Mouse (Mus musculus) spleen, postnatal 14 days (tissue): ENCODE results near the gene B4galnt1.

Experiments used
- DNase-seq, 2 experiments: peaks; one replicate each; pipeline ENCODE4 v3.0.0; 2021 to 2022; ENCODE audit warnings: low spot score in 2 of 2

Gene B4galnt1

DNA sequence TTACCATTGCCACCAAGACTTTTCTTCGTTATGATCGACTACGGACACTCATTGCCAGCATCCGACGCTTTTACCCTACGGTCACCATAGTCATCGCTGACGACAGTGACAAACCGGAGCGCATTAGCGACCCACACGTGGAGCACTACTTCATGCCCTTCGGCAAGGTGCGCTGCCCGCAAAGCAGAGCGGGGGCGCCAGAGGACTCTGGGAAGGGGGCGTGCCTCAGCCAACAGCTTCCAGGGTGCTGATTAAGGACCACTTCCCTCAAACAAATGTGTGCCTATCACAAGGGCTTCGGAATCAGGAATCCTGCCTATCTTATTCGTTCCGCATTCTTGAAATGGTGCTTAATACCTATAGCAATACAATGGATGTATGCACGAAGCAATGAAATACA, 5.0 kb downstream of the B4galnt1 start:
- DNase-seq: peak in 1 of 2 experiments; percentile 19

DNA sequence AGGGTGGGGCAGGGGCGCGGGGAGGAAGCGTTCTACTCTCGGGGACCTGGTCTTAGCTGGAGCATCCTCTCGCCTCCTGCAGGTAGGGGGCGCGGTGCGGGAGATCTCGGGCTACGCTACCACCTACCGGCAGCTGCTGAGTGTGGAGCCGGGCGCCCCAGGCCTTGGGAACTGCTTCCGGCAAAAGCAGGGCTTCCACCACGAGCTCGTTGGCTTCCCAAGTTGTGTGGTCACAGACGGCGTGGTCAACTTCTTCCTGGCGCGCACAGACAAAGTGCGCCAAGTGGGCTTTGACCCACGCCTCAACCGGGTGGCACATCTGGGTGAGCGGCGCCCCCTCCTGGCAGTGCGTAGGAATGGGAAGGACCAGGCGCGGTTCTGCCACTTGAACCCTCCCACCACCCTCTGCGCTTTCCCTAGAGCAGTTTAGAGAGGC, 5.8 kb downstream of the B4galnt1 start:
- peak; percentile 65 to 79 for DNase-seq

DNA sequence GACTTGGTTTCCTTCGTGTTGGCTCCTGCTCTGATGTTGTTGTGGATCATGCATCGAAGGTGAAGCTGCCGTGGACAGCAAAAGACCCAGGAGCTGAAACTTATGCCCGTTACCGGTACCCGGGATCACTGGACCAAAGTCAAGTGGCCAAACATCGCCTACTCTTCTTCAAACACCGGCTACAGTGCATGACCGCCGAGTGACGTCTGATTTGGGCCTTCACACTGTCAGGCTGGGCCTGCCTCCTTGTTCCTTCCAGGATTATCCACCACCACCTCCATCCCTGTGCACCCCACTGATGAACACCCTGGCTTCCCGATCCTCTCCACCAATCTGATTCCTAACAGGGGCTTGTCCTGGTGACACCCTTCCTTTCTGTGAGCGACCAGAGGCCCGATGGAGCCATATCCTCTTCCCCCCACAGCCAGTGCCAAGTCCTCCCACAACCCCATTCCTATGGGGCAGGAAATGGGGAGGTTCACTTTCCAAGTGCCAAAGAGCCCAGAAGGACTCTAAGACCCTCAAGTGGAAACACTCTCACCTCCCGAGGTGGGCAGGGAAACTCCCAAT, 6.7 kb downstream of the B4galnt1 start:
- peak in 1 of 2 experiments; percentile 6 for DNase-seq

DNA sequence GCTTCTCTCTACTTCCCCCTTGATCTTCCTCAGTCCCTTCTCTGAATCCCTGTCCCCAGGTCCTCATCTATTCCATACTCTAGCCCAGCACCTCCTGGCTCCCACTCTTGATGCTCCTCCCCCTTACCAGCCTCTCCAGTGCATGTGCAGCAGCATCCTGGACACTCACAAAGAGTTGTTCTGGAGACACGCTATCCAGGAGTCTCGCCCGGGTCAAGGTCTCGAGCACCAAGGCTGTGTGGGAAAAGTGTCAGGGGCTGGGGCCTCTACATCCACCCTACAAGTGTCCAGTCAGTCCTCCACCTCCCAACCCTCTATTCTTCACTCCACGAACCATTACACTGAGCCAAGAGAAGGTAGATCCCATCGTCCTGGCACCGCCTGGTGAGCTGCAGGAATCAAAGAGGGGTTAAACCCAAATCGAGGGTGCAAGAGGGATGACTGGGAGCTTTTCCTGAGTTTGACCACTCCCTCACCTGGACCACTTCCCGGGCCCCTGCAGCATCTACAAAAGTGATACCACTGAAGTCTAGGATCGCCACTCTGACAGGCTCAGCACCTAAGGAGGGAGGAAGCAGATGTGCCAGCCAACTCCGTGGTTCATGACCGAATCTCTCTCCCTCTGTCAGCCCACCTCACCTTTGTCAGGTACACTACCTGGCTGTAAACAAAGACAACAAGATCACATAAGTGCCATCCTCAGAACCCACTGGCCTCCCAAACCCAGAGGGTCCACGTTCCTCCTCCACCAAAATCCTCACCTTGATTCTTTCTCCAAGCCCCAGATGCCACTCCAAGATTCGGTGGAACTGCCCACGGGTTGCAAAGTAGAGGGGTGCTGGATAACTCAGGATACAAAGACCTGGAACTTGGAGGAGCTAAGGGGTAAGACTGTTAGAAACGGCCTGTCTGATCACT, 8.4 kb downstream of the B4galnt1 start:
- no peak for DNase-seq

DNA sequence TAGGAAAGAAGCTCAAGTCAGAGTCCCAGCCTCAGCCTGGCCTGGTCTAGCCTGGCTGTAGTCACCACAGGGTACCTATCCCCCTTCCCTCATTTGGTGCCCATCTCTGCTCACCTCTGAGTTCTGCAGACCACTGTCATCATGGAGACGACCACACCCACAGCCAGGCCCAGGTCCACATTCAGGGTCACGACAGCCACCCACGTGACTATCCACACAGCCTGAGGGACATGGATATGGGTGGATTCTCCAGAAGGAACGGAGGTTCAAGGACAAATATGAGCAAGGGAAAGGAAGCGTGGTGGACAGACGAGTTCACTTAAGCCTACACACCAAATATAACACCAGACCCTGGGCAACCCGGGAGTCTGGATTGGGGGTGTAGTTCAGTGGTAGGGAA, 9.1 kb downstream of the B4galnt1 start:
- DNase-seq: no peak

DNA sequence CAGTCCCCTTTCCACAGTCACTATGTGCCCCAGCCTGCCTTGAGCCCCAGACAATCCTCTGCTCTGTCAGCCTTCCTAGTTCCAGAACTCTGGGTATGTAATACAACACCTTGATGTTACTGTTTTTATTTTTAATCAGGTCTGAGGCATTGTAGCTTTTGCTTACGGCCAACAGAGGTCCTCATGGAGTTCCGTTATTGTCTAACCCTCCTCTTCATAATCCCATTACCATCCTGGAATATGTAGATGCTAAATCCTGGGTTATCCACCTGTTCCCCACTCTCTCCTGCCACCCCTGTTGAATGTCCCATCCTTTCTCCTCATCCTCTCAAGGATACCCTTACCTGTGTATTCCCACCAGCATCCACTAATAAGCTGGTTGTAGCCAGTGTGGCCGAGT, 11.2 kb downstream of the B4galnt1 start:
- DNase-seq: no peak

DNA sequence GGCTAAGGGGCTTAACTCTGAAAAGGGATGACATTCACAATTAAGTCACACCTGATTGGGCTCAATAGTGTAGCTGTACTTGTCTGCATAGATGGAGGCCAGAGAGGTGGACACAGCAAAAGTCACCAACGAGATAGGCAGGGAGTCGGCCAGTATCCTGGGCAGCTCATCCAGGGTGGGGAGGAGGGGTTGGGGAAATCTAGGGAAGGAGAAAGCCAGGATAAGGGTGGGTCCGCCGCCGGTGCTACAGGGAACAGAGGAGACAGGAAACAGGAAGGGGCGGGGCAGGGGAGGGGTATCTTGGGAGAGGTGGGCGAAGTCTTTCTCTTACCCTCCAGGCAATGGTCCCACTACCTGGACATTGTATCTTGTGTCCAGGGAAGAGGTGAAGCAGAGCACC, 11.7 kb downstream of the B4galnt1 start:
- no peak for DNase-seq

DNA sequence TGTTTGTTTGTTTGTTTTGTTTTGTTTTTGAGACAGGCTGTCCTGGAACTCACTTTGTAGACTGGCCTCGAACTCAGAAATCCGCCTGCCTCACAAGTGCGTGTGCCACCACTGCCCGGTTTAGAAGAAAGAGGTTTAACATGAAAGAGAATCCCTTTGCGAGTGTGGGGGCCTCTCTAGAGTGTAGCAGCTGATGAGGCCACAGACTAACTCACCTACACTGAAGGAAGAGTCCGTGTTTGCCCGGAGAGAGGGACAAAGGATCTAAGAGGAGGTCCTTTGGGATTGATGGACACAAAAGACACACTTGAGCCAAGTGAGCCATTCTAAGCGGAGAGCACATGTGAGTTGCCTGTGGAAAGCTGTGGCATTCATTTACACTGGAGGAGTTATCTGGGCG, 12.2 kb downstream of the B4galnt1 start:
- no peak for DNase-seq

DNA sequence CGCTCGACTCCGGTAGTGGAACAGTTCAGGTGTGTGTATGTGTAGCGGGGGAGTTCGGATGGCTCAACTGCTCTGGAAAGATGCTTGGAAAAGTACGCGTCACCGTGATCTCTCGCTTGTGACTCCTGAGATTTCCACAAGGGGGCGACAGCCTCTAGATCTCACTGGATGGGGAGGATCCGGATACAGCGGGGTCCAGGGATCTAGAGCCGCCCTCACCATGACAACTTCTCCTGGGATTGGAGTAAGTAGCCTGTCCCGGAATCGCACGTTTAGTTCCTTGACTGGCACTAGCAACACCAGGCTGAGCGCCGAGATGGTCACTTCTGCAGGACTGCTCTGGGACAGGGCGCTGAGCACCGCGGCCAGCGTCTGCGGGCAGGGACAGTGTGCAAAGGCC, 12.7 kb downstream of the B4galnt1 start:
- DNase-seq: peak in 1 of 2 experiments; percentile 50

DNA sequence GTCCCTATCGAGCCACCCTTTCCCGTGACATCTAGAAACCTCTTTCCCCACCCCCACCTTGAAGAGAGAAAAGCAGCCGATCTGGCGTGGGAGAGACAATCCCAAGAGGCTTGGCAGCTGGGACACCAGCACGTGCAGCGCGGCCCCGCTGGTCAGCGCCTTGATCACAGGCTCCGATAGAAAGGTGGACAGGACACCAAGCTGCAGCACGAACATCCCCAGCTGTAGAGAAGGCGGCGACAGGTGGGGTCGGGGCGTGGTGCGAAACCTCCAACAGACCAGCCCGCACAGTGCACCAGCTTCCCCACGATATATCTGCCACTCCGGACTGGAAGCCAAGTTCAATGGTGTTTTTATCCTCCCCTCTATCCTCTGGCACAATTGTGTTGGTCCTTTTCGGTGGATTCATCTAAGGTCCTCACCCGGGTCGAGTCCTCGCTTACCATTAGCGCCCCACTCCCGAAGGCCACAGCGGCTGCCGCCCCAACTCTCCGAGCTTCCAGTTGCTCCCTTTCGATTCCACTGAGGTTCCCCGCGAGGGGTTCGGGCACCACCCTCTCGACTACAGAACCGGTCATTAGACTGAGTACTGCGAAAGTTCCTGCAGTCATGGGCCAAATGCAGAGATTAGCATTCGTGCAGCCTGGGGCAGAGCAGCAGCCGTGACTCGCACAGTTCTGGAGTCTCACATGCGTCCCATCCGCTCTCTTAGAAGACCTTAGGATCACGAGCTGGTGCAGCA, 13.4 kb downstream of the B4galnt1 start:
- DNase-seq: no peak

DNA sequence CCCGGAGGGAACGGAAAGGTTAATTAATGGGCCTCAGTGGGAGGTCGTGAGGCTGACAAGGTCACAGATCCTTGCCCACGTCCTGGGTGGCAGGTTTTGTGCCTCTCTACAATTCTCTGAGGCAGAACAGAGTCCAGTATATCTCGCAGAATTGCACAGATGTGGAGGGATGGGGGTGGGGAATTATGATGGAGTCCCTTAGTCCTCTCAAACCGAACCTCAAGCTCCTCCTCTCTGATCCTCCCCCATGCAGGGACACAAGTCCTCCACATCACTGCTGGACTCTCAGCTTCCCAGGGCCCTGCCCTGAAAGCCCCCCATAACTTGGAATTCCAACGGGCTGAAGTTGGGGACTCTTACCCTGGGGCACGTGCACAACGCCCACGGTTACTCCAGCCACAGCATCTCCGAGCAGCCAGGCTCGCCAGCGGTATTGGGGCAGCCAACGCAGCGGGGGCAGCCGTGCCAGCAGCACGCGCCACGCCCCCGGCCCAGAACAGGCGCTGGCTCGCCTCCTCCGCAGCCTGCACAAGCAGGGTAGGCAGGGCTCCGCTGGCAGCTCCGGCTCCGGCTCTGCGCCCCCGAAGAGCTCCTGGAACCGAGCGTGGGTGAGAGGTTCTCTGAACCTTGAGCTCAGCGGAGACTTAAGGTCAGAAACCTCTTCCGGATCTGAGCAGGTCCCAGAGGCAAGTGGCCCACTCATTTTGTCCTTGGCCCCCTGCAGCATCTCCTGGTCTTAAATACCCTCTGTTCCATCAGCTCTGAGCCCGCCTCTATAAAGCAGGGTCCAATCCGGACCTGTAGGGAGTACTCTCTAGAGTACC, 15.1 kb downstream of the B4galnt1 start, which contains the start of gene Slc26a10:
Gene Slc26a10, minus strand, starts transcription at position 775 of the 824 bp plus-strand sequence.
- DNase-seq: no peak

DNA sequence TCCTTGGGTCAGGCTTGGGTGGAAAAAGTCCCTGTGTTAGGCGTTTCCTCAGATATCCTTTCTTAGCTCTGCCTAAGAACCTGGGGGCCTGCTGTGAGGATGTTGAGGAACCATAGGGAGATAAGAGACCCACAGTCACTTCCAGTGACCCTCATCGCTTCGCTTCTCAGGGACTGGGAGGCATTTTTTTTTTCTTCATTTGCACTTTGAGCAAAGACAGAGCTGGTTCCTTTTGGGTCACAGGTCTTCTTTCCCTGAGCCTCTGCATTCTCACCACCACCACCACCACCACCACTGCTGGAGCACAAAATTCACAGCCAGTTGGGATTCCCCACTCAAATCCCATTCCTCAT, 15.6 kb downstream of the B4galnt1 start:
- DNase-seq: no peak

DNA sequence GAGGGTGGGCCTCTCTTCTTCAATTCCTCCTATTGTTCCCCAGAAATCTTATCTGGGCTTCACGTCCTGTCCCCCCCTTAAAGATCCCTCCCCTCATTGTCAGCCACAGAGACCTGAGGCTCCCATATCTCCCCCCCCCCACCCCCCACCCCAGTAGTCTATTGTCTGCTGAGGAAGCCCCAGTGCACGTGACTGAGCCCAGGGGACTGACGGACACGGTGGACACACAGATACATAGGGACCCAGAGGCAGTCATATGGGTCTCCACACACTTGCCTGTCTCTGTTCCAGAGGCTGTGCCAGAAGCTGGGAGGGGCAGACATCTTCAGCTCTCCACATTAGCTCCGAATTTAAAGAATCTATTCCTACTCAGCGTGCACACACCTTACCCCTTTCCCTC, 16.5 kb downstream of the B4galnt1 start:
- no peak for DNase-seq

DNA sequence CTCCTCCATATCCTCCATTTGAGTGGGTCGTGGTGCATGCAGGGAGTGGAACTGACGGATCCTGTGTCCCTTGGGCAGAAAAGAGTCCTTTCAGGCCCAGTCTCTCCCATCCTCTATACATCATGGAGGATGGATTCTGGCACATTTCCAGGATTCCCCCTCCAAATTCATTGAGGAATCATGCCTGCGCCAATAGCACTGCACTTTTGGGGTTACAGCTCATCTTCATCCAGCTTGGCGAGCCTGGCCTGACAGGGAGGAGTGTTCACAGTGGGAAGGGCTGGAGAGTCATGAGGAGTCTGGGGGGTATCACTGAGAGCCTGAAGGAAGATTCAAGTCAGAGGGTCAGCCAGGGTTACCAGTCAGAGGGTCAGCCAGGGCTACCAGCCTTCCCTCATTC, 17.6 kb downstream of the B4galnt1 start:
- no peak for DNase-seq

DNA sequence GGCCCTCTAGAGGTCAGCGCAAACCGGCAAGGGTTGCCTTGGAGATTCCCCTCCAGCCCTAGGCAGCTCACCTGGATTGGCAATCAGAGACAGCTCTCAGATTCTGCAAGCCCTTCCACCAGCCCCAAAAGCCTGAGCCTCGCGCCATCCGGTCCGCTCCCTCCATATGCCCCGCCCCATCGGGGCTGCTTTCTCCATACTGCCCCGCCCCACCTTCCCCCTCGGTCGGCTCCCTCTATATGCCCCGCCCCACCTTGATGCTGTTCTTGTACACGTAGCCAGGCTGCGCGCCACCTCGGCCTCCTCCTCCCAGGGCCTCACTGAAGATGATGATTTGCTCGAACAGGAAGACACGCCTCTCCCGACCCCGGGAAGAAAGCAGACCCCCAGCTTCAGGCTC, 18.7 kb downstream of the B4galnt1 start:
- no peak for DNase-seq

DNA sequence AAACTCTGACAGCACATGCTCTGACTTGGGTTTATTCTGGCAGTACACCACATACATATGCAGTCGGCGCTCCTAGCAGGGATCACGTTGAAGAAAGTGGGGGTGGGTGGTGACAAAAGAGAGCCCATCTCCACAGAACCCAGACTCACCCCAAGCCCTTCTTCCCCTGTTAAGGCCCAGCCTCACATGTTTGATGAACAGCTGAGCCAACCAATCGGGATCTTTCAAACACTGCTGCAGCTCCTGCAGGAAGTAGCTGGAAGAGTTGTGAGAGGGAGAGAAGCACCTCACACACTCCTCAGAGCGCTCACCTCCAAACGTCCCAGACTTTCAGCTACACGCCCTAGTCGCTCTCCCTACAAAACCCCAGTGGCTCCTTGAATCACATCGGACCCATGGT, 20.1 kb downstream of the B4galnt1 start:
- no peak for DNase-seq

DNA sequence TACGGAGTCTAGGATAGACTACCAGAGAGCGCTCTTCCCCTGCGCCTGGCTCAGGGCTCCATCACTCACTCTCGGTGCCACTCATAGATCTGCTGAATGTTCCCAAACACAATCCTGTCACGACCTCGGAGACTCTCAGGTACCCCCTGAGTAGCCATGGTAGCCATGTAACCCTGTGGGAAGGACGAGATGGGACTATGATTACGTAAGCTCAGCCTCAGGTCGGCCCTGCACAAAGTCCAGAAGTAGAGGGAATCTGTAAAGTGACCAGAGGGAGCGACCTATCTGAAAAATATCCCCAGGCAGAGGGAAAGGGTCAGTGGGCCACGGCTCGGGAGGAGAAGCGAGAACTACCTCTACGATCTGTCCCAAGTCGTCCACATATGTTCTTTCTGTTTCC, 20.5 kb downstream of the B4galnt1 start:
- no peak for DNase-seq

DNA sequence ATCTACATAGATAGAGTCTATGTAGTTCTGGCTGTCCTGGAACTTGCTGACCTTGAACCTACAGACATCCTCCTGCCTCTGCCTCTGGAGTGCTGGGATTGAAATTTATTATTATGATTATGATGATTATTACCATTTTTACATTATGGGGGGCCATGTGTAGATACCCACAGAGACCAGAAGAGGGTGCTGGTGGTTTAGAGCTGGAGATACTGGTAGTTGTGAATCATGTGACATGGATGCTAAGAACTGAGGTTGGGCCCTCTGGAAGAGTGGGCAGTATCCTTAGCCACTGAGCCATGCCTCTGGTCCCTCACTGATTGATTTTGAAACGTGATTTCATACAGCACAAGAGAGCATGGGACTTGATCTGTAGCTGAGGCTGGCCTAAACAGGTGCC, 21.4 kb downstream of the B4galnt1 start:
- DNase-seq: no peak

DNA sequence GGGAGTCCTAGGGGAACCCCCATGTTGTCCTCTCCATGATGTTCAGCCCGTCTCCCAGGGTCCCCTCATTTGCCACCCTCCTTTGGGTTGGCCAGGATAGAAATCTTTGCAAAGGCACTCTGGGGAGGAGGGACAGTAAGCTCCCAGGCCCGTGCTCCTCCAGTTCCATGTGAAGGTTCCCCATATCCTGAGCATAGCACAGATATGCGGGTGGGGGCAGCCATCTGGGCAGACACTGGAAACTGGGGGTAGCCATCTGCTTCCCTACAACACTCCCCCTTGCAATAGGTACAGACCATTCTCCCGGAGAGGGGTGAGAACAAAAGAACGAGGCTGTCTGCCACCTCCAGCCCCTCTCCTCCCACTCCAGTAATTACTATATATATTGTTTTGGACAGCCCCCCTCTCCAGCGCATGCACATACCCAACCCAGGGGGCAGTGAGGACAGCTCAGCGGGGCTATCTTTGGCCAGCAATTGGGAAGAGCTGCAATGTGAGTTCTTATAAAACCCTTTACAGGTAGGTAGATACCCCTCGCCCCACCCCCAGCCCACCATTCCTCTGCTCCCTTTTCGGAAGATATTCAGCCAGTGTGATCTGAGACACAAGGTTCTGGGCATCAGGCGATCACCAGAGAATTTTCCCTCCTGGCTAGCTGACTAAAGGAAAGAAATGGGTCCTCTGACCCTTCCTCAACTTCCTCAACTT, 22.5 kb downstream of the B4galnt1 start:
- DNase-seq: no peak

DNA sequence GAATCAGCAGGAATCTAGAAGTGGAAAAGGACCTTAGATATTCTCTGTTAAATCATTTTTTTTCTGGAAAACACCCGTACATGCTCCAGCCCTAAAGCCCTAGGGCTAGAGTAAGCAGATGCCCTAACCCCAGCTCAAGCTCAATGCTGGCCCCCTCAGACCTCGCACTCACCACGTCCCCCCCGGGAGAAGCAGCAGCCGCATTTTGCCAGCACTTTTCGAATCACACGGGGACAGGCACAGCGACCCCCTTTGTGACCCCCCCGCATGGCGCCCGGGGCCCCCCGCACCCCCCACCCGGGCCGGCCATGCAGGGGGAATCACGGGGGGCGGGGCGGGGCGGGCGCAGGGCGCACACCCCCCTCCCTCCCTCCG, 23.0 kb downstream of the B4galnt1 start:
- DNase-seq: no peak

DNA sequence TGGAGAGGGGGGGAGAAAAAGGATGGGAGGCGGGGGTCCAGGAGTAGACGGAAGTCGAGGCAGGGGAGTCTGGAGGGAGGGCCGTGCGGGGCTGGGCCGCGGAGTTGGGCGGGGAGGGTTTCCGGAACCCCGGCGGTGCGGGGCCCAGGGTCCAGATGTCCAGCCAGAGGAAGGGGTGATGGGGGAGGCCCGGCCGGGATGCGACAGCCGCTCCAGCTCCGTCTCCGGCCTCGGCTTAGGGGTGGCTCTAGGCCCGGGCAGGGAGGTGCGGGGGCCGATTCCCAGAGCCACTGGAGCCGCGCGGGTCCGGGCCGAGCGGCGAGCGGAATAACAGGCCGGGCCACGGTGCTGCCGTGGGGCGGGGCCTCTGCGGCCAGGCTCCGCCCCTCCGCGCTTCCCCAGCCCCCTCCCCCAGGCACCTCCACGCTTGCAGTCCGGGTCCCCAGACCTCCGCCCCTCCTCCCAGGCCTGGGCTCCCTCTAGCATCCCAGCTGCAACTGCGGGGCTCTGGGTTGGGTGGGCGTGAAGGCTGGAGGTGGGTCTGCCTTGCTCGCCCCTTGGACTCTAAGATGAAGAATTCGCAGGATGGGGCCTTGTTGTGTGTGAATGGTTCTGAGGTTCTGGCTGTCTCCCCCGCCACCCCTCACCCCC, 23.6 kb downstream of the B4galnt1 start:
- no peak for DNase-seq
